Mouse (Mus musculus): ENCODE measurements around the gene P2ry14.

DNA sequence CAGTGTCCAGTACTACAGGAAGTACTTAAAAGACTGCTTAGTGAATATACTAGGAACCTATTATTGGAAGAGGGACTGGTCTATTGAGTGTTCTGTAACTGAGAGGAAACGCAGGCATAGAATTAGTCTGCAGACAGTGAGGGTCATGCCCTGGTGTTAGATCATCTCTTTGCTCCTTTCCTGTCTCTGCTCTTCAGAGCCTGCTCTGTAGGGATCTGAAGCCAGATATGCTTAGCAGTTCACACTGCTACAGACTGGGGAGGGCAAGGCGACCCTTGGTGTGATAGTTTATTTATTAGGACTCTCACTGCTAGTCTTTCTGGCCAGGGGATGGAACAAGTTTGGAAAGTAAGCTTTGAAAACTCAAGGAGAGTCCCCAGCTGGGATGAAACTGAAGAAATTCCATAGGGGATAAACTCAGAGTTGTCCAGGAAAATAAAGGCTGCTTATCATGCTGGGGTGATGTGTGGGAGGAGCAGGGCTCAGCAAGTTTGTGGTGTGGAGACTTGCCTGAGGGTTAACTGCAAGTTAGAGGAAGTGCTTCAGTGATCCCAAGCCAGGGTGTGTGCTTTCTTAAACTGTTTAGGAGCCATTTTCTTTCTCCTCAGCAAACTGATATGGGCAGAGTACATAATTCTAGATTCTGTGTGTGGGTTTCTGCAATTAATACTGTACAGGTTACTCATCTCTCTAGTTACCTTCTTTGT is 16.7 kb upstream of the P2ry14 start:
- TF ChIP-seq CTCF (IDR thresholded peaks at IDR 0.05; ENCODE audit: low read depth, low read length): no peak
- TF ChIP-seq POLR2A (IDR thresholded peaks at IDR 0.05; ENCODE audit: extremely low read depth, insufficient read depth, low read length): no peak

Measured in liver, adult 2 months (tissue).